Mouse (Mus musculus) limb, embryonic 11.5 days (tissue): ENCODE measurements around the gene Gm45140. TPM values are rescaled to one million over a fixed set of nuclear protein-coding genes. Genes with fewer than 3 reads are reported as not detected.

Source experiments
- ATAC-seq: fragments of 200-750 bp; cut with Nextera tagmentation; 2 replicates; pipeline ENCODE4 v1.8.0; 2017; ENCODE audit warnings: low read depth; ENCODE audit not compliant: insufficient number of reproducible peaks, low FRiP score, low TSS enrichment
- DNase-seq: peaks from one replicate; pipeline ENCODE4 v3.0.0-alpha.2; 2015; ENCODE audit warnings: low spot score
- H3K27ac ChIP-seq: fragments of 300-500 bp; sonication (generic); replicated peaks from 2 replicates; pipeline ENCODE4 v1.5.1; 2014; ENCODE audit warnings: low read depth, mild to moderate bottlenecking, low read length
- H3K27me3 ChIP-seq: fragments of 300-500 bp; sonication (generic); 2 replicates; pipeline ENCODE4 v1.6.1; 2014; ENCODE audit warnings: mild to moderate bottlenecking, low read length, mixed read lengths; ENCODE audit not compliant: control insufficient read depth, insufficient read depth
- H3K36me3 ChIP-seq: fragments of 300-500 bp; sonication (generic); 2 replicates; pipeline ENCODE4 v1.6.1; 2014; ENCODE audit warnings: mild to moderate bottlenecking, low read length, moderate library complexity, mixed read lengths; ENCODE audit not compliant: control insufficient read depth, insufficient read depth
- H3K4me1 ChIP-seq: fragments of 300-500 bp; sonication (generic); 2 replicates; pipeline ENCODE4 v1.6.1; 2014; ENCODE audit warnings: low read length, mixed read lengths; ENCODE audit not compliant: control insufficient read depth, insufficient read depth
- H3K4me2 ChIP-seq: fragments of 300-500 bp; sonication (generic); 2 replicates; pipeline ENCODE4 v1.6.1; 2014; ENCODE audit warnings: low read depth, mild to moderate bottlenecking, moderate library complexity; ENCODE audit not compliant: severe bottlenecking
- H3K4me3 ChIP-seq: fragments of 300-500 bp; sonication (generic); 2 replicates; pipeline ENCODE4 v1.5.1; 2014; ENCODE audit warnings: low read depth, low read length
- H3K9ac ChIP-seq: fragments of 300-500 bp; sonication (generic); 2 replicates; pipeline ENCODE4 v1.6.1; 2014; ENCODE audit warnings: mild to moderate bottlenecking, low read length
- H3K9me3 ChIP-seq: fragments of 300-500 bp; sonication (generic); 2 replicates; pipeline ENCODE4 v1.6.1; 2016; ENCODE audit warnings: low read length; ENCODE audit not compliant: control insufficient read depth
- WGBS: fragments of 180-500 bp; shearing (Covaris S2); extraction: QIAGEN DNeasy Blood & Tissue Kit; methylation state at CpG from one replicate; pipeline ENCODE4 v1.1.7; 2014; 5-methylcytosine and 5-hydroxymethylcytosine counted together
- polyA plus RNA-seq: library from polyadenylated mRNA; unstranded; fragments of >200 nt; fragmentation: Nextera tagmentation; extraction: Ambion mirVana; gene quantifications from 2 replicates; pipeline ENCODE4 v1.2.1, GENCODE M21; 2014

Gene Gm45140
- polyA plus RNA-seq, 1 experiment from 2014 or later, result 2.8 TPM

- Histone ChIP-seq H3K27ac (no peak overlapping the region), H3K36me3 (peaks cover 3% of the 10 kb centered on the region; the same call in 1 of the 2 replicates), H3K4me3 (no peak overlapping the region), H3K27me3 (no peaks in the 10 kb centered on the region), H3K9ac (no peak overlapping the region), H3K4me1 (no peaks in the 10 kb centered on the region), H3K9me3 (no peaks in the 10 kb centered on the region), H3K4me2 (no peak overlapping the region)
- no peak for ATAC-seq
- no peak for DNase-seq
- WGBS, result 92% methylated on average over 6 of the region's 6 CpGs
These were observed 45.8 kb downstream of the Gm45140 start for GRCm38 (mm10) chr6:87789791-87790190.

GRCm38 (mm10) chr6:87788896-87789587 is 46.6 kb downstream of the Gm45140 start:
- 69% methylated on average over 5 of the region's 5 CpGs for WGBS
- no peaks in the 10 kb centered on the region for H3K27me3 ChIP-seq
- no peak overlapping the region for H3K4me2 ChIP-seq
- DNase-seq (no peak), ATAC-seq (no peak)
- peaks cover 3% of the 10 kb centered on the region; the same call in 1 of the 2 replicates for H3K36me3 ChIP-seq
- no peak overlapping the region for H3K9ac ChIP-seq
- H3K4me1 ChIP-seq, result no peaks in the 10 kb centered on the region
- no peak overlapping the region for H3K4me3 ChIP-seq
- H3K9me3 ChIP-seq, result no peaks in the 10 kb centered on the region
- no peak overlapping the region for H3K27ac ChIP-seq

- Histone ChIP-seq H3K9ac (no peak overlapping the region), H3K9me3 (no peaks in the 10 kb centered on the region), H3K4me2 (no peak overlapping the region), H3K27me3 (no peaks in the 10 kb centered on the region), H3K27ac (no peak overlapping the region), H3K4me3 (no peak overlapping the region), H3K36me3 (peaks cover 3% of the 10 kb centered on the region; the same call in 1 of the 2 replicates), H3K4me1 (no peaks in the 10 kb centered on the region)
- ATAC-seq (no peak), DNase-seq (no peak)
- WGBS, result 92% methylated on average over 9 of the region's 9 CpGs
These were observed 47.2 kb downstream of the Gm45140 start for GRCm38 (mm10) chr6:87788266-87788895.

GRCm38 (mm10) chr6:87787108-87787890 is 48.3 kb downstream of the Gm45140 start:
- H3K27ac ChIP-seq, result no peak overlapping the region
- 81% methylated on average over 6 of the region's 6 CpGs for WGBS
- H3K9ac ChIP-seq, result no peak overlapping the region
- H3K36me3 ChIP-seq, result peaks cover 3% of the 10 kb centered on the region; the same call in 1 of the 2 replicates
- ATAC-seq (no peak), DNase-seq (no peak)
- H3K4me3 ChIP-seq, result no peak overlapping the region
- H3K4me2 ChIP-seq, result no peak overlapping the region
- H3K4me1 ChIP-seq, result no peaks in the 10 kb centered on the region
- no peaks in the 10 kb centered on the region for H3K27me3 ChIP-seq
- H3K9me3 ChIP-seq, result no peaks in the 10 kb centered on the region

GRCm38 (mm10) chr6:87786621-87787020 is 49.0 kb downstream of the Gm45140 start:
- Histone ChIP-seq H3K9me3 (no peaks in the 10 kb centered on the region), H3K4me1 (no peaks in the 10 kb centered on the region), H3K27ac (no peak overlapping the region), H3K27me3 (no peaks in the 10 kb centered on the region), H3K36me3 (peaks cover 3% of the 10 kb centered on the region; the same call in 1 of the 2 replicates), H3K4me2 (no peak overlapping the region), H3K9ac (no peak overlapping the region), H3K4me3 (no peak overlapping the region)
- no peak for DNase-seq
- WGBS, result 90% methylated on average over 5 of the region's 5 CpGs
- ATAC-seq, result no peak

GRCm38 (mm10) chr6:87784033-87784432 is 51.6 kb downstream of the Gm45140 start:
- WGBS, result 77% methylated on average over 8 of the region's 8 CpGs
- Histone ChIP-seq H3K9me3 (no peaks in the 10 kb centered on the region), H3K9ac (no peak overlapping the region), H3K4me3 (no peak overlapping the region), H3K4me1 (no peaks in the 10 kb centered on the region), H3K36me3 (no peaks in the 10 kb centered on the region), H3K27me3 (no peaks in the 10 kb centered on the region), H3K4me2 (no peak overlapping the region), H3K27ac (no peak overlapping the region)
- DNase-seq (no peak), ATAC-seq (no peak)

- no peaks in the 10 kb centered on the region for H3K27me3 ChIP-seq
- WGBS, result 84% methylated on average over 10 of the region's 10 CpGs
- no peaks in the 10 kb centered on the region for H3K36me3 ChIP-seq
- no peak for DNase-seq
- no peak for ATAC-seq
- no peak overlapping the region for H3K27ac ChIP-seq
- H3K9me3 ChIP-seq, result no peaks in the 10 kb centered on the region
- H3K4me3 ChIP-seq, result no peak overlapping the region
- H3K9ac ChIP-seq, result no peak overlapping the region
- no peaks in the 10 kb centered on the region for H3K4me1 ChIP-seq
- no peak overlapping the region for H3K4me2 ChIP-seq
These were observed 54.9 kb downstream of the Gm45140 start for GRCm38 (mm10) chr6:87780546-87781301.
